Mouse (Mus musculus): ENCODE results near the gene Abl2. TPM values are rescaled to one million over a fixed set of nuclear protein-coding genes. Genes with fewer than 3 reads are reported as not detected.
A peak's percentile ranks its signal among the peaks of the same experiment; 100 is the strongest.

The Abl2 gene
- polyA plus RNA-seq, 1 experiment, result 17.9 TPM

GRCm38 (mm10) chr1:156605094-156605866 lies 46.7 kb downstream of the Abl2 start:
- TF ChIP-seq SRF (IDR thresholded peaks at IDR 0.05; ENCODE audit: control insufficient read depth, insufficient read length, low read depth) (no peak), MYOD1 (IDR thresholded peaks at IDR 0.05; ENCODE audit: control insufficient read depth in 1 of 3, insufficient read length in 2 of 3, low read depth in 2 of 3) (no peak), MAX (IDR thresholded peaks at IDR 0.05; ENCODE audit: low read depth) (no peak), TCF3 (IDR thresholded peaks at IDR 0.05; ENCODE audit: insufficient read length, low read depth) (no peak), POLR2AphosphoS2 (IDR thresholded peaks at IDR 0.05; ENCODE audit: insufficient read length, low read depth) (no peak), MYOG (IDR thresholded peaks at IDR 0.05; ENCODE audit: control insufficient read depth in 1 of 3, insufficient read depth in 1 of 3, insufficient read length in 2 of 3, low read depth in 2 of 3) (no peak), REST (IDR thresholded peaks at IDR 0.05; ENCODE audit: insufficient read depth, insufficient read length) (no peak), CEBPB (IDR thresholded peaks at IDR 0.05; ENCODE audit: insufficient read depth, poor library complexity, severe bottlenecking) (no peak), E2F4 (IDR thresholded peaks at IDR 0.05; ENCODE audit: insufficient read depth) (no peak), POLR2A (IDR thresholded peaks at IDR 0.05; ENCODE audit: insufficient read length, low read depth) (no peak), USF1 (IDR thresholded peaks at IDR 0.05; ENCODE audit: low read depth) (no peak), TCF12 (IDR thresholded peaks at IDR 0.05; ENCODE audit: insufficient read depth, poor library complexity, severe bottlenecking) (no peak)
- H3ac ChIP-seq (ENCODE audit: control insufficient read depth, insufficient read length), result no peak overlapping the region
- H3K79me2 ChIP-seq (ENCODE audit: control insufficient read depth, insufficient read depth), result peaks cover 84% of the 10 kb centered on the region
- no peak overlapping the region for H3K4me3 ChIP-seq
- H3K4me2 ChIP-seq (ENCODE audit: low read depth), result no peak overlapping the region
- H3K27me3 ChIP-seq (ENCODE audit: control insufficient read depth, insufficient read depth, insufficient read length), result no peaks in the 10 kb centered on the region
- H3K36me3 ChIP-seq (ENCODE audit: control insufficient read depth, insufficient read depth), result no peaks in the 10 kb centered on the region

DNA sequence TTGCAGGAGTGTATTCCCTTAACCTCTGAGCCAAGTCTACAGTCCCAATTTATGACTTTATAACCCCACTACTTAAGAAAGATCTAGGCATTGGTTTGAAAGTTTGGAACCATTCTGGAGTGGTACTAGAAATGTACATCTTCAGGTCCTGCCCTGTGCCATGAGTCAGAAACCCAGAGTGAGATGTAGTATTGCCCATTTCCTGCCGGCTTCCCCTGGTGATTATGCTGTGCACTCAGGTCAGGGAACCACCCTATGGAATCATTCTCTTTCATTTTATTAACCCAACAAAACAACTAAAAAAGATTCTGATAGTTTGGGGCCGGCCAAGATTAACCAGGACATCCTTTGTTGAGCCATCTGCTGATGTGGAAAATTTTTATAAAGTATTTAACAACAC lies 47.4 kb downstream of the Abl2 start:
- no peak overlapping the region for H3K4me3 ChIP-seq
- TF ChIP-seq POLR2AphosphoS2 (IDR thresholded peaks at IDR 0.05; ENCODE audit: insufficient read length, low read depth), result no peak
- TF ChIP-seq CEBPB (IDR thresholded peaks at IDR 0.05; ENCODE audit: insufficient read depth, poor library complexity, severe bottlenecking), result no peak
- TF ChIP-seq SRF (IDR thresholded peaks at IDR 0.05; ENCODE audit: control insufficient read depth, insufficient read length, low read depth), result no peak
- no peak for TF ChIP-seq E2F4 (IDR thresholded peaks at IDR 0.05; ENCODE audit: insufficient read depth)
- no peak for TF ChIP-seq TCF3 (IDR thresholded peaks at IDR 0.05; ENCODE audit: insufficient read length, low read depth)
- TF ChIP-seq POLR2A (IDR thresholded peaks at IDR 0.05; ENCODE audit: insufficient read length, low read depth), result no peak
- no peak for TF ChIP-seq TCF12 (IDR thresholded peaks at IDR 0.05; ENCODE audit: insufficient read depth, poor library complexity, severe bottlenecking)
- H3ac ChIP-seq (ENCODE audit: control insufficient read depth, insufficient read length), result no peak overlapping the region
- no peak overlapping the region for H3K4me2 ChIP-seq (ENCODE audit: low read depth)
- no peaks in the 10 kb centered on the region for H3K36me3 ChIP-seq (ENCODE audit: control insufficient read depth, insufficient read depth)
- no peaks in the 10 kb centered on the region for H3K27me3 ChIP-seq (ENCODE audit: control insufficient read depth, insufficient read depth, insufficient read length)
- peaks cover 81% of the 10 kb centered on the region for H3K79me2 ChIP-seq (ENCODE audit: control insufficient read depth, insufficient read depth)

- Histone ChIP-seq H3K27me3 (ENCODE audit: control insufficient read depth, insufficient read depth, insufficient read length) (no peaks in the 10 kb centered on the region), H3K36me3 (ENCODE audit: control insufficient read depth, insufficient read depth) (no peaks in the 10 kb centered on the region), H3K4me2 (ENCODE audit: low read depth) (no peak overlapping the region), H3ac (ENCODE audit: control insufficient read depth, insufficient read length) (no peak overlapping the region), H3K4me3 (no peak overlapping the region), H3K79me2 (ENCODE audit: control insufficient read depth, insufficient read depth) (peaks cover 79% of the 10 kb centered on the region)
- TF ChIP-seq TCF3 (IDR thresholded peaks at IDR 0.05; ENCODE audit: insufficient read length, low read depth), result no peak
- TF ChIP-seq POLR2AphosphoS2 (IDR thresholded peaks at IDR 0.05; ENCODE audit: insufficient read length, low read depth), result no peak
- no peak for TF ChIP-seq SRF (IDR thresholded peaks at IDR 0.05; ENCODE audit: control insufficient read depth, insufficient read length, low read depth)
- no peak for TF ChIP-seq E2F4 (IDR thresholded peaks at IDR 0.05; ENCODE audit: insufficient read depth)
- TF ChIP-seq TCF12 (IDR thresholded peaks at IDR 0.05; ENCODE audit: insufficient read depth, poor library complexity, severe bottlenecking), result no peak
Observed at GRCm38 (mm10) chr1:156608496-156608895, 49.9 kb downstream of the Abl2 start.

GRCm38 (mm10) chr1:156610257-156610656 lies 51.7 kb downstream of the Abl2 start:
- Histone ChIP-seq H3K79me2 (ENCODE audit: control insufficient read depth, insufficient read depth) (peaks cover 64% of the 10 kb centered on the region), H3K4me3 (no peak overlapping the region), H3ac (ENCODE audit: control insufficient read depth, insufficient read length) (no peak overlapping the region), H3K4me2 (ENCODE audit: low read depth) (no peak overlapping the region), H3K36me3 (ENCODE audit: control insufficient read depth, insufficient read depth) (no peaks in the 10 kb centered on the region), H3K27me3 (ENCODE audit: control insufficient read depth, insufficient read depth, insufficient read length) (no peaks in the 10 kb centered on the region)
- TF ChIP-seq SRF (IDR thresholded peaks at IDR 0.05; ENCODE audit: control insufficient read depth, insufficient read length, low read depth), result no peak
- no peak for TF ChIP-seq POLR2AphosphoS2 (IDR thresholded peaks at IDR 0.05; ENCODE audit: insufficient read length, low read depth)
- no peak for TF ChIP-seq E2F4 (IDR thresholded peaks at IDR 0.05; ENCODE audit: insufficient read depth)
- no peak for TF ChIP-seq TCF3 (IDR thresholded peaks at IDR 0.05; ENCODE audit: insufficient read length, low read depth)
- no peak for TF ChIP-seq MAX (IDR thresholded peaks at IDR 0.05; ENCODE audit: low read depth)

- Histone ChIP-seq H3K27me3 (ENCODE audit: control insufficient read depth, insufficient read depth, insufficient read length) (no peaks in the 10 kb centered on the region), H3K4me3 (no peak overlapping the region), H3K4me2 (ENCODE audit: low read depth) (peak overlapping the region; percentile 94), H3K79me2 (ENCODE audit: control insufficient read depth, insufficient read depth) (peaks cover 65% of the 10 kb centered on the region), H3K36me3 (ENCODE audit: control insufficient read depth, insufficient read depth) (no peaks in the 10 kb centered on the region), H3ac (ENCODE audit: control insufficient read depth, insufficient read length) (no peak overlapping the region)
- no peak for TF ChIP-seq TCF3 (IDR thresholded peaks at IDR 0.05; ENCODE audit: insufficient read length, low read depth)
Observed at GRCm38 (mm10) chr1:156613855-156614530, 55.4 kb downstream of the Abl2 start.
